Mouse (Mus musculus) heart, postnatal 0 days (tissue): ENCODE measurements at regions not wholly inside any gene's neighbourhood (a gene's known extent, or its start where the extent isn't known, plus 50 kb on each side); places are given as distances from the start of the nearest gene placed in this dataset.

Experiments
- ATAC-seq: fragments of 200-750 bp; cut with Nextera tagmentation; 2 replicates; pipeline ENCODE4 v1.8.0; 2017; ENCODE audit warnings: low read depth, moderate number of reproducible peaks, moderate library complexity; ENCODE audit not compliant: insufficient read depth
- DNase-seq: peaks from one replicate; pipeline ENCODE4 v3.0.0-alpha.2; 2016; ENCODE audit warnings: low spot score
- H3K27ac ChIP-seq: fragments of 300-500 bp; sonication (generic); 2 replicates; pipeline ENCODE4 v1.5.1; 2014; ENCODE audit warnings: low read depth, mild to moderate bottlenecking
- H3K27me3 ChIP-seq: fragments of 300-500 bp; sonication (generic); 2 replicates; pipeline ENCODE4 v1.6.1; 2014; ENCODE audit warnings: low read length, mixed read lengths; ENCODE audit not compliant: control insufficient read depth, insufficient read depth
- H3K36me3 ChIP-seq: fragments of 300-500 bp; sonication (generic); replicated peaks from 2 replicates; pipeline ENCODE4 v1.6.1; 2014; ENCODE audit warnings: low read length, mixed read lengths; ENCODE audit not compliant: control insufficient read depth, insufficient read depth
- H3K4me1 ChIP-seq: fragments of 300-500 bp; sonication (generic); 2 replicates; pipeline ENCODE4 v1.6.1; 2014; ENCODE audit warnings: antibody characterized with exemption; ENCODE audit not compliant: control insufficient read depth, insufficient read depth
- H3K4me2 ChIP-seq: fragments of 300-500 bp; sonication (generic); 2 replicates; pipeline ENCODE4 v1.6.1; 2014; ENCODE audit warnings: low read depth, mild to moderate bottlenecking, low read length, moderate library complexity
- H3K4me3 ChIP-seq: fragments of 300-500 bp; sonication (generic); 2 replicates; pipeline ENCODE4 v1.5.1; 2014; ENCODE audit warnings: low read depth, low read length
- H3K9ac ChIP-seq: fragments of 300-500 bp; sonication (generic); replicated peaks from 2 replicates; pipeline ENCODE4 v1.6.1; 2014; ENCODE audit warnings: low read depth, low read length, mixed read lengths
- H3K9me3 ChIP-seq: fragments of 300-500 bp; sonication (generic); replicated peaks from 2 replicates; pipeline ENCODE4 v1.6.1; 2016; ENCODE audit warnings: low read length; ENCODE audit not compliant: control insufficient read depth
- CTCF ChIP-seq: IDR thresholded peaks from 2 replicates; pipeline ENCODE4 v1.5.1; 2016; ENCODE audit warnings: antibody characterized with exemption, control low read depth, low read depth
- EP300 ChIP-seq: IDR thresholded peaks from 2 replicates; pipeline ENCODE4 v1.6.1; 2016; ENCODE audit warnings: antibody characterized with exemption, low read depth
- WGBS: fragments of 180-500 bp; shearing (Covaris S2); extraction: QIAGEN DNeasy Blood & Tissue Kit; methylation state at CpG from one replicate; pipeline ENCODE4 v1.1.7; 2014; 5-methylcytosine and 5-hydroxymethylcytosine counted together

GRCm38 (mm10) chr15:93958086-93958485 lies 362.4 kb upstream of the Prickle1 start:
- TF ChIP-seq EP300 = no peak
- no peak for TF ChIP-seq CTCF
- DNase-seq = no peak
- H3K27ac ChIP-seq = no peak overlapping the region
- no peaks in the 10 kb centered on the region for H3K4me1 ChIP-seq
- no peak overlapping the region for H3K4me2 ChIP-seq
- no peak for ATAC-seq
- H3K9ac ChIP-seq = no peak overlapping the region
- H3K4me3 ChIP-seq = no peak overlapping the region
- 74% methylated on average over 1 of the region's 1 CpGs for WGBS
- H3K36me3 ChIP-seq = no peaks in the 10 kb centered on the region
- H3K27me3 ChIP-seq = no peaks in the 10 kb centered on the region
- 0 out of 2 replicates have a peak, but pooled peaks cover 4% of the 10 kb centered on the region for H3K9me3 ChIP-seq

GRCm38 (mm10) chr15:93956801-93957200 lies 361.1 kb upstream of the Prickle1 start:
- H3K27me3 ChIP-seq = no peaks in the 10 kb centered on the region
- 0 out of 2 replicates have a peak, but pooled peaks cover 4% of the 10 kb centered on the region for H3K9me3 ChIP-seq
- TF ChIP-seq CTCF = no peak
- no peak for ATAC-seq
- DNase-seq = no peak
- H3K9ac ChIP-seq = no peak overlapping the region
- 93% methylated on average over 11 of the region's 11 CpGs for WGBS
- H3K36me3 ChIP-seq = no peaks in the 10 kb centered on the region
- no peak overlapping the region for H3K4me3 ChIP-seq
- no peaks in the 10 kb centered on the region for H3K4me1 ChIP-seq
- H3K4me2 ChIP-seq = no peak overlapping the region
- no peak overlapping the region for H3K27ac ChIP-seq

- ATAC-seq (no peak), DNase-seq (no peak)
- 66% methylated on average over 1 of the region's 1 CpGs for WGBS
- Histone ChIP-seq H3K9me3 (0 out of 2 replicates have a peak, but pooled peaks cover 4% of the 10 kb centered on the region), H3K36me3 (no peaks in the 10 kb centered on the region), H3K4me1 (no peaks in the 10 kb centered on the region), H3K4me3 (no peak overlapping the region), H3K27ac (no peak overlapping the region), H3K4me2 (no peak overlapping the region), H3K27me3 (no peaks in the 10 kb centered on the region), H3K9ac (no peak overlapping the region)
- no peak for TF ChIP-seq CTCF
Measured at GRCm38 (mm10) chr15:93953548-93953947, 357.9 kb upstream of the Prickle1 start.

GRCm38 (mm10) chr15:93950441-93950840 lies 354.8 kb upstream of the Prickle1 start:
- Histone ChIP-seq H3K36me3 (no peaks in the 10 kb centered on the region), H3K4me3 (no peak overlapping the region), H3K9me3 (no peaks in the 10 kb centered on the region), H3K9ac (no peak overlapping the region), H3K4me1 (no peaks in the 10 kb centered on the region), H3K27me3 (no peaks in the 10 kb centered on the region), H3K4me2 (no peak overlapping the region), H3K27ac (no peak overlapping the region)
- no peak for TF ChIP-seq CTCF
- TF ChIP-seq EP300 = no peak
- DNase-seq (no peak), ATAC-seq (no peak)
- WGBS = 100% methylated on average over 1 of the region's 1 CpGs

GRCm38 (mm10) chr15:93948902-93949301 lies 353.2 kb upstream of the Prickle1 start:
- ATAC-seq (no peak), DNase-seq (no peak)
- WGBS = 73% methylated on average over 4 of the region's 4 CpGs

GRCm38 (mm10) chr15:93943545-93943944 lies 347.9 kb upstream of the Prickle1 start:
- H3K4me3 ChIP-seq = no peak overlapping the region
- no peaks in the 10 kb centered on the region for H3K36me3 ChIP-seq
- 81% methylated on average over 12 of the region's 12 CpGs for WGBS
- H3K4me2 ChIP-seq = no peak overlapping the region
- no peak for DNase-seq
- no peaks in the 10 kb centered on the region for H3K9me3 ChIP-seq
- TF ChIP-seq CTCF (no peak), EP300 (no peak)
- H3K27ac ChIP-seq = no peak overlapping the region
- H3K9ac ChIP-seq = no peak overlapping the region
- ATAC-seq = no peak
- H3K27me3 ChIP-seq = no peaks in the 10 kb centered on the region
- H3K4me1 ChIP-seq = no peaks in the 10 kb centered on the region

More at GRCm38 (mm10) chr15:93948902-93949301, 353.2 kb upstream of the Prickle1 start:
- Histone ChIP-seq H3K27me3 (no peaks in the 10 kb centered on the region), H3K4me3 (no peak overlapping the region), H3K36me3 (no peaks in the 10 kb centered on the region), H3K4me2 (no peak overlapping the region), H3K9me3 (no peaks in the 10 kb centered on the region), H3K27ac (no peak overlapping the region), H3K9ac (no peak overlapping the region), H3K4me1 (no peaks in the 10 kb centered on the region)
- TF ChIP-seq EP300 (no peak), CTCF (no peak)
